Comparison of ENCODE assay signal across 13 mouse cellular contexts in the genomic region with DNA sequence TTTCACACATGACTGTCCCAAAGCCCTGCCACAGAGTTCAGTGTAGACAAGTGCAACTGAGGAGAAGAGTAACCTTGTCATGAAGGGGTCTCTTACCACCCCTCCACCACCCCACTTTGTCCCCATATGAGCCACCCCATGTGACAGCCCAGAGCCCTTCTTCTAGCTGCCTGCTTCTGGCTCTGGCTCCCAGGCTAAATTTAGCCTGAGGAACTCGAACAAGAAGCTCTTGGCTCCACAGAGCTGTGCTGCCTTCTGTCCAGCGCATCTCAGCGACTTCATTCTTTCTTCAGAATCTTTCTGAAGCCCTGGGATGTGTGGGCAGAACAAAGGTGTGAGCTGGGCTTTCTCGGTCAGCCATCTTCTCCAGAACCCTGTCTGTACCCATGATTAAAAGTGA.
A peak's percentile ranks its signal among the peaks of the same experiment; 100 is the strongest.
DNase-seq lines count a peak whose midpoint lies in the region.
"Had no signal": no experiment of that assay in that cellular context is flagged by ENCODE, and none has a peak within 500 bp of the region (broad histone marks: within the 10 kb centered on the region; RNA-seq: fewer than 3 reads in every experiment).

No protein-coding gene starts in this region.

- intact Hi-C loops in left cerebral cortex, postnatal 4 days (cut with DNase I) = no loop called here
- intact Hi-C loops in left cerebral cortex, postnatal 10 days (cut with DNase I) = no loop called here

- DNase-seq in cerebellum, postnatal 36 days = peak; percentile 42 to 56
- DNase-seq in cerebellum, postnatal 4 days (ENCODE audit: low spot score in 2 of 2) = no peak
- DNase-seq in left cerebral cortex, adult 11 months (ENCODE audit: low spot score) = peak; percentile 31
- no peak for DNase-seq in left cerebral cortex, postnatal 4 days
- peak; percentile 36 to 56 for DNase-seq in left cerebral cortex, postnatal 10 days (ENCODE audit: extremely low spot score in 1 of 2, low spot score in 2 of 2)
- peak; percentile 70 for DNase-seq in telencephalon, adult 2 months (ENCODE audit: low read depth, low spot score)
- DNase-seq in adrenal gland, adult 18-20 months (ENCODE audit: low spot score in 2 of 2) = no peak
- DNase-seq: adrenal gland, postnatal 25 days; gastrocnemius, postnatal 25 days; kidney, adult 18-20 months; kidney, postnatal 10 days; lung, postnatal 10 days; thymus, postnatal 4 days had no signal

Comparison
In these comparisons a context has a peak if more than half of its experiments do, and no peak if none do; other contexts are left out.
1. DNase-seq: peak in cerebellum, postnatal 36 days (2 of 2), left cerebral cortex, adult 11 months (single experiment), left cerebral cortex, postnatal 10 days (2 of 2) and telencephalon, adult 2 months (single experiment); none in cerebellum, postnatal 4 days (0 of 2), left cerebral cortex, postnatal 4 days (single experiment) and adrenal gland, adult 18-20 months (0 of 2).